Mouse (Mus musculus) ES-E14 (cell line): ENCODE data around the gene Prkcz.

Source experiments
- HCFC1 ChIP-seq: IDR thresholded peaks from 2 replicates; pipeline ENCODE4 v1.6.1; 2012; ENCODE audit warnings: low read length, inconsistent platforms, borderline replicate concordance; ENCODE audit not compliant: insufficient read depth
- ZC3H11A ChIP-seq: IDR thresholded peaks from 2 replicates; pipeline ENCODE4 v1.6.1; 2012; ENCODE audit warnings: low read depth, mild to moderate bottlenecking, inconsistent platforms, low read length, borderline replicate concordance

GRCm38 (mm10) chr4:155239494-155239893, 121.7 kb downstream of the Prkcz start:
- no peak for TF ChIP-seq HCFC1
- TF ChIP-seq ZC3H11A: no peak
